Mouse (Mus musculus): ENCODE results near the gene Cldn5.
A peak's percentile ranks its signal among the peaks of the same experiment; 100 is the strongest.

The Cldn5 gene

DNA sequence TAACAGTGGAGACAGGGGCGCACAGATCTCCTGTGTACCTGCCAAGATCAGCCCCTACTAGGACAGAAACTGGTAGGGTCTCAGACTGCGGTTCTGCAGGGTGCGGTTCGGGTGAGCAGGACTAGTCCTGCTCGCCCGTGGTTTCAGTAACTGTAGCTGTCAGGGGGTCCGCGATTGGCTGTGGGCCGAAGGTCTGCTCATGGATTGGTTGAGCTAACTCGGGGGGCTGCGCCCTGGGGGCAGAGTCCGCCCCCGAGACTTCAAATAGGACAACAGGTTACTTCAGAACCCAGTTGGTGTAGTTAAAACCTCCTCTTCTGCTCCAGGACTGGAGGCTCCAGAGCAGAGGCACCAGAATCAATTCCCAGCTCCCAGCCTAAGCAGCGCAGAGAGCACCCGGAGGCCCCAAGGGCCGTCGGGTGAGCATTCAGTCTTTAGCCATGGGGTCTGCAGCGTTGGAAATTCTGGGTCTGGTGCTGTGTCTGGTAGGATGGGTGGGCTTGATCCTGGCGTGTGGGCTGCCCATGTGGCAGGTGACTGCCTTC, at the start of gene Cldn5:
Gene Cldn5, plus strand, starts transcription at position 292 of the 545 bp plus-strand sequence.
- DNase-seq (ENCODE audit: low read depth) = no peak

- DNase-seq (ENCODE audit: low read depth) = no peak
Measured at GRCm38 (mm10) chr16:18727536-18728499, 48.8 kb upstream of the Cldn5 start.

- no peak for DNase-seq (ENCODE audit: low read depth)
Measured at GRCm38 (mm10) chr16:18729185-18729584, 47.5 kb upstream of the Cldn5 start.

GRCm38 (mm10) chr16:18730640-18731039, 46.0 kb upstream of the Cldn5 start:
- no peak for DNase-seq (ENCODE audit: low read depth)

DNA sequence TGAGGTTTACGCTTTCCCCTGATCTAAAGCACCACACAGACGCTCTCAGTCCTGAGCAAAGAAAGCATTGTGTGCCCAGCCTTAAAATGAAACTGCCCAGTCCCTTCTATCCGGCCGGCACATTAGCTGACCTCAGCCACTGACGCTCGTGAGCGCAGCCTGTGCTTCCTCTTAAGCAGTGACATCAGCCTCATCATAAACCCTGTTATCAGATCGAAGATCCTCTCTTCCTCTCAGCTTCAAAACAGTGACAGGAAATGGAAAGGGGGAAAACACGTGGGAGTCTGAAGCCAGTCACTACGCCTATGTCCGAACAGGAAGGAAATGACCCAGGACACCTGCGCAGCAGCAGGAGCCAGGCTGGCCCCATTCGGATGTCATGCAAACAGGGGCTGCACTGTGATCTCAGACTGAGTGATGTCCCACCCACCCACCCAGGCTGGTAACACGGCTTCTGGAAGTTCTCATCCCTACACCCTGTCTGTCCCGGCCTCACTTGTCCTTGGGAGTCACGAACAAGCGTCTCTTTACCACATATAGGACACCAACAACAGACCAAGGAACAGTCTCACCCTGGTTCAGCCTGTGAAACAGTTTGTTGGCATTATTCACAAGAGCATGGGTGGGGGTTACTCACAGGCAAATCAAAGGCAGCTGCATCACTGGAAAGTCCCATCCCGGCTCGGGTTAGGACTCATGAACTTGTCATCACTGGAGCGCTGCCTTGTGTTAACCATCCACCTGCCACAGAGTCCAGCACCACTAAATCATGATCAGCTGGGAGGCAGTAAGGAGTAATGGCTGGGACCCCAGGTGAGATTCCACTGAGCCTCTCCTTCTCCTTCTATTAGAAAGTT, 43.3 kb upstream of the Cldn5 start:
- DNase-seq (ENCODE audit: low read depth) = peak; percentile 29

- DNase-seq (ENCODE audit: low read depth) = no peak
Measured at GRCm38 (mm10) chr16:18738303-18738702, 38.3 kb upstream of the Cldn5 start.

DNA sequence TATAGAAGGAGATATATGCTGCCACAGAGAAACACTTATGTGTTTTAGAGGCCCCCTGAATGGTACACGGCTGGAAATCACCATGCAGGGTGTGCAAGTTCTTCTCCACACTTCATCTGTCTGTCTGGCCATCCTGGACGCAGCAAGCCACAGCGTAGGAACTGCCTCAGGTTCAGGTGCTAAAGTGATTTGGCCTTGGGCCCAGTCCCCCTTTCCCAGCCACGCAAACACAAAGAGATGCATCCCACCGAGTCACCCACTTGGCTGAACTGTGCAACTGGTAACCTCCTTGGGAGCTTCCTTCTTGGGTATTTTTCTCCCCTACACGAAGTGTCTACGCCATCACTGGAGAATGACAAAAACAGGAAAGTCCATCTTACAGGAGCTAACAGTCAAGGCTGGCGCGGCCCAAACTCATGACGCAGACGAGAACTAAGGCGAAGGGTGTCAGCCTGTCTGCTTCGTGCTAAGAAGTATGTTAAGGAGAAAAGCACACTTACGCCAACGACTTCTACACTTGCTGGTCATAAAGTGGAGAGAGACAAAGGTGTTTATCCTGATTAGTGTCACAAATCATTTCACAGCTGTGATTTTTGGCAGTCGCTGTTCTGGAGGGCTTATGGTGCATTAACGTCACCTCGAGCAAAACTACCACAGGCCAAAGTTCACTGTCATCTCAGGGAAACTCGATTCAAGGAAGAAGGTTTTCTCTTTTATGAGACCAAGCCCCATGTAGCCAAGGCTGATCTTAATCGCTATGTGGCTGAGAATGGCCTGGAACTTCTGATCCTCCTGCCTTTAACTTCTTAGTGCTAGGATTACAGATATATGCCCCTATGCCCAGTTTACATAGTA, 30.2 kb upstream of the Cldn5 start:
- DNase-seq (ENCODE audit: low read depth) = no peak

- DNase-seq (ENCODE audit: low read depth) = no peak
Measured at GRCm38 (mm10) chr16:18751101-18751500, 25.5 kb upstream of the Cldn5 start.

- DNase-seq (ENCODE audit: low read depth) = no peak
Measured at GRCm38 (mm10) chr16:18751885-18752499, 24.7 kb upstream of the Cldn5 start.

GRCm38 (mm10) chr16:18761734-18762133, 14.9 kb upstream of the Cldn5 start:
- DNase-seq (ENCODE audit: low read depth) = no peak

DNA sequence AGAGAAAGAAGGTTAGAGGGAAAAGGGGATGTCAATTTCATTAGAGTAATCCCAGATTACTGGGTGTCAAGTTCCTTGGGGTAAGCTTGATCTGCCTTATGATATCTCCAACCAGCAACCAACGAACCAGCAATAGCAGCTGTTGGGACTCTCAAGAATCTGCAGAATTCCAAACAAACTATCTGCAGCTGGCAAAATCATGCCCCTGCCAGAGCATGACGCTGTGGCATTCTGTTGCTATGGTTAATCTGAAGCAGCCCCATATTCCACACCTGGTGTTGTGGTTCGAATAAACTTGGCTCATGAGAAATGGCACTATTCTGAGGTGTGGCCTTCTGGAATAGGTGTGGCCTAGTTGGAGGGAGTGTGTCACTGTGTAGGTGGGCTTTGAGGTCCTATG, 13.7 kb upstream of the Cldn5 start:
- DNase-seq (ENCODE audit: low read depth) = no peak

DNA sequence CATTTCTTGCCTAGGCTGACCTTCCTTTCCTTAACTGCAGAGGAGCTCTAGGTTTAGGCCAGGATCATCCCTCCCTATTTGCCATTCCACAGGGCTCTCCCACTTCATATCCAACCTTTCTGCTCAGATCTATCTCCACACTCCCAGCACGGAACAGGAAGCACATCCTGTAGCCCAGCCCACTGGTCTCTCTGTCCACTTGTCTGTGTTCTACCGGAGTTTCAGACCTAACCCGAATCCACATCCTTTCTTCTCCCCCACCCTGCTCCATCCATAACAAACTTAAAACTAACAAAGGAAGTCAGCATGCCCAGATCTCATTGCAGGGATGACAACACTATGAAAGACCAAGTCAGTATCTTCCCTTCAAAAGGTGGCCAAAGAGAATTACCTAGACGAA, 10.3 kb upstream of the Cldn5 start:
- no peak for DNase-seq (ENCODE audit: low read depth)

DNA sequence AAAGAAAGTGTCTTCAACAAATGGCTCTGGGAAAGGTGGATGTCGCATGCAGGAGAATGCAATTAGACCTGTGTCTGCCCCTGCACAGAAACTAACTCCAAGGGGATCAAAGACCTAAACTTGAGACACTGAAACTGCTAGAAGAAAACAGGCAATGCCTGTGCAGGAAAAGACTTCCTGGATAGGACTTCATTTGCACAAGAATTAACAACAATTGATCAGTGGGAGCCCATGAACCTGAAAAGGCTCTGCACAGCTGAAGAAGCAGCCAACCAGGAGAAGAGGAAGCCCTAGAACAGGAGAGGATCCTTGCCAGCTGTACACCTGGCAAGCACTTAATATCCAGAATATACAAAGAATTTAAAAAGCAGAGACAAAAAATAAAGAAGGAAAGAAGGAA, 7.1 kb upstream of the Cldn5 start:
- DNase-seq (ENCODE audit: low read depth) = no peak

- DNase-seq (ENCODE audit: low read depth) = no peak
Measured at GRCm38 (mm10) chr16:18773936-18774335, 2.7 kb upstream of the Cldn5 start.

DNA sequence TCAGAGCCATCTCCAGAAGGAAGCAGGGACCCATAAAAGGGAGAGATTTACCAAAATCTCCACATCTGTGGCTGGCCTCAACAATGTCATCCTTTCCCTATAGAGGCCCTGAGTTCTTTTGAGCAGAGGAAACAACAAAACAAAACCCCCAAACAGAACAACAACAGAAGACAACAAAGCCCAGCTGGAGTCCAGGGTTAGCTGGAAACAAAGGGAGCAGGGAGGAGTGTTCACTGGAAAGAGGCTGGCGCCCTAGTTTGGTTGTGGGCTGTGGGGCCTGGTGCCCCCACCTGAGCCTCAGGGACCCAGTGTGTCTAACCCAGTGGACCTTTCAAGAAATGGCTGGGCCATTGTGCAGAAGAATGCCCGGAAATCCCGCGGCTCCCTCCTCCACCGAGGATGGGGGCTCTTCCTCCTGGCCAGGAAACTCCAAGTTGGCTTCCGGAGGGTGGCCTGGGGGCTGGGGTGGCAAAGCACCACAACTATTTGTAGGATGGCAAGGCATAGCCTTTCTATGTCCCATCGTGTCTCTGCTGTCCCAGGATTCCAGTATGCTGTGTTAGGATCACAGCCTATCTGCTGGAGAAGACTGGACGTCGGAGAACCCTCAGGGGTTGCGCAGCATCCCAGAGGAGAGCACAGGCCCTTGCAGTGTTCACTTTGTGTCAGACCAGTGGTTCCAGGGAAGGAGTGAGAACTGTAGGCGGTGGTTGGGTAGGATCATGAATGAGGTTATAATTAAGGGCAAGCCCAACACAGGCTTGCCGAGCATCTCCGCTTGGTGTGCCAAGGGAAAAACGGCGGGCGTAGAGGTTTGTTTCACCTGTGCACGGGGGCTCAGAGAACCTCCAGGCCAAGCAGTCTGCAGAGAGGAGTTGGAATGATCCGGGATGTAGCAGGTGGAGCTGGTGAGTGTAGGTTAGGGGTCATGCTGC, 759 bp upstream of the Cldn5 start:
- no peak for DNase-seq (ENCODE audit: low read depth)

GRCm38 (mm10) chr16:18777101-18778080, 744 bp downstream of the Cldn5 start:
- no peak for DNase-seq (ENCODE audit: low read depth)

- no peak for DNase-seq (ENCODE audit: low read depth)
Measured at GRCm38 (mm10) chr16:18778461-18778860, 1.8 kb downstream of the Cldn5 start.

GRCm38 (mm10) chr16:18781810-18782209, 5.2 kb downstream of the Cldn5 start:
- no peak for DNase-seq (ENCODE audit: low read depth)

DNA sequence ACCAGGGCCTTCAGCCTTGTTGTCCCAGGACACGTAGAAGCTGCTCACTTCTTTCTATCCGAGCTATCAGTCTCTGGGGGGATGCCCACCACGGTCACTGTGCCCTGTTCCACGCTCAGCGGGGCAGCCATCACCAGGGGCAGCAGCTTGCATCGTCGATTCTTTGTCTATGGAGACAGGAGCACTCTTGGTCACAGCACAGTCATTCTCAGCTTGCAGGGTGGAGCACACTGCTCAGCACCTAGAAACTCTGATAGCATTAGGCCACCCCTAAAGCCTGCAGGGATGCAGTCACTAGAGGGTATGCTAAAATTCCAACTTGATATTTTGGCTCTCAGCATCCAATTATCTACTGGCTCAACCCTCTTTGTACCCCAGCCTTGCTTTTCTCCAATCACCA, 8.4 kb downstream of the Cldn5 start:
- DNase-seq (ENCODE audit: low read depth) = no peak

Data from 416B (cell line).